Mouse (Mus musculus): Measurements from ENCODE around the gene Gpx3.
"Not testable (repeated sequence)": the region's sequence is repeated elsewhere in the genome, so short reads cannot be mapped to it uniquely, and the experiment has no call there.

Gpx3 gene

GRCm38 (mm10) chr11:54950684-54951083 lies 48.4 kb downstream of the Gpx3 start:
- no peak for DNase-seq

GRCm38 (mm10) chr11:54952651-54953050 lies 50.4 kb downstream of the Gpx3 start:
- no peak for DNase-seq

GRCm38 (mm10) chr11:54953993-54954446 lies 51.8 kb downstream of the Gpx3 start:
- no peak for DNase-seq

- DNase-seq, result no peak
Measured at GRCm38 (mm10) chr11:54954716-54955115, 52.5 kb downstream of the Gpx3 start.

- not testable (repeated sequence) for DNase-seq
Measured at GRCm38 (mm10) chr11:54955400-54955734, 53.1 kb downstream of the Gpx3 start.

GRCm38 (mm10) chr11:54955735-54956480 lies 53.7 kb downstream of the Gpx3 start:
- peak; percentile 99 for DNase-seq

- DNase-seq, result no peak
Measured at GRCm38 (mm10) chr11:54956912-54957311, 54.7 kb downstream of the Gpx3 start.

GRCm38 (mm10) chr11:54957708-54958107 lies 55.5 kb downstream of the Gpx3 start:
- not testable (repeated sequence) for DNase-seq

- DNase-seq, result no peak
Measured at GRCm38 (mm10) chr11:54958571-54959073, 56.4 kb downstream of the Gpx3 start.
